Mouse (Mus musculus) adrenal gland, postnatal 4 days (tissue): Measurements from ENCODE around the gene Tmed9. TPM values are rescaled to one million over a fixed set of nuclear protein-coding genes. Genes with fewer than 3 reads are reported as not detected.
"Not testable (repeated sequence)": the region's sequence is repeated elsewhere in the genome, so short reads cannot be mapped to it uniquely, and the experiment has no call there.

Source experiments
- DNase-seq, 2 experiments: peaks; one replicate each; pipeline ENCODE4 v3.0.0; 2021 to 2022; ENCODE audit warnings: low spot score in 2 of 2, mixed read lengths in 2 of 2
- total RNA-seq, 2 experiments: library from RNA; stranded (reverse); gene quantifications; 2 replicates each; pipeline ENCODE4 v1.2.3; 2021

Tmed9 gene
- total RNA-seq, 2 experiments from 2014 or later: 167 to 169 TPM

GRCm38 (mm10) chr13:55601611-55602010 is 28.1 kb downstream of the Tmed9 start:
- DNase-seq: peak; percentile 42 to 63

GRCm38 (mm10) chr13:55604606-55605005 is 31.1 kb downstream of the Tmed9 start:
- DNase-seq: no peak

- DNase-seq: no peak
Observed at GRCm38 (mm10) chr13:55606899-55607623, 33.5 kb downstream of the Tmed9 start.

- no peak for DNase-seq
Observed at GRCm38 (mm10) chr13:55607624-55608006, 34.1 kb downstream of the Tmed9 start.

GRCm38 (mm10) chr13:55611996-55612395 is 38.5 kb downstream of the Tmed9 start:
- no peak for DNase-seq

- no peak for DNase-seq
Observed at GRCm38 (mm10) chr13:55613471-55613870, 39.9 kb downstream of the Tmed9 start.

GRCm38 (mm10) chr13:55619328-55619727 is 45.8 kb downstream of the Tmed9 start:
- no peak for DNase-seq

GRCm38 (mm10) chr13:55620275-55620674 is 46.7 kb downstream of the Tmed9 start:
- no peak for DNase-seq

GRCm38 (mm10) chr13:55622156-55622648 is 48.7 kb downstream of the Tmed9 start:
- DNase-seq: not testable (repeated sequence)

- DNase-seq: peak; percentile 52 to 80
Observed at GRCm38 (mm10) chr13:55622649-55623541, 49.4 kb downstream of the Tmed9 start, which contains the start of gene Caml. Gene Caml (plus strand): TSS chr13:55623005.

- peak; percentile 79 to 87 for DNase-seq
Observed at GRCm38 (mm10) chr13:55634639-55635127, 61.2 kb downstream of the Tmed9 start, which contains the start of gene Ddx46. Gene Ddx46 (plus strand): TSS chr13:55635027.

- DNase-seq: no peak
Observed at GRCm38 (mm10) chr13:55635146-55635571, 61.6 kb downstream of the Tmed9 start.

GRCm38 (mm10) chr13:55636185-55636983 is 62.9 kb downstream of the Tmed9 start:
- DNase-seq: no peak

- DNase-seq: peak; percentile 48 to 64
Observed at GRCm38 (mm10) chr13:55640480-55640879, 66.9 kb downstream of the Tmed9 start.

- DNase-seq: no peak
Observed at GRCm38 (mm10) chr13:55644525-55644924, 71.0 kb downstream of the Tmed9 start.

Other genes with a start within 250 kb of the Tmed9 start
- gene Mxd3, start 243.9 kb upstream of the Tmed9 start, total RNA-seq: 10 to 100 TPM; 16.2 to 18.0 TPM
- gene Lman2, start 210.9 kb upstream of the Tmed9 start, total RNA-seq: 100 to 1,000 TPM; 105 to 114 TPM
- gene Rgs14, start 204.0 kb upstream of the Tmed9 start, total RNA-seq: 1 to 10 TPM; 1.0 to 1.1 TPM
- gene Slc34a1, start 175.5 kb upstream of the Tmed9 start, total RNA-seq: 100 to 1,000 TPM in 1 of 2 experiments, 1 to 10 TPM in 1; 3.5 to 132 TPM
- not detected for gene Pfn3, start 158.5 kb upstream of the Tmed9 start, total RNA-seq
- gene F12, start 146.9 kb upstream of the Tmed9 start, total RNA-seq: 10 to 100 TPM in 1 of 2 experiments, 1 to 10 TPM in 1; 1.3 to 36.6 TPM
- 10 to 100 TPM; 54.3 to 56.7 TPM for gene Grk6, start 128.7 kb upstream of the Tmed9 start, total RNA-seq
- gene Prr7, start 109.5 kb upstream of the Tmed9 start, total RNA-seq: 1 to 10 TPM; 6.4 to 8.0 TPM
- 10 to 100 TPM; 56.4 to 75.6 TPM for gene Dbn1, start 85.6 kb upstream of the Tmed9 start, total RNA-seq
- gene Pdlim7, start 60.1 kb upstream of the Tmed9 start, total RNA-seq: 10 to 100 TPM; 44.5 to 47.1 TPM
- 1 to 10 TPM; 2.6 to 4.7 TPM for gene Dok3, start 44.4 kb upstream of the Tmed9 start, total RNA-seq
- 10 to 100 TPM; 54.0 to 57.4 TPM for gene Ddx41, start 37.1 kb upstream of the Tmed9 start, total RNA-seq
- 10 to 100 TPM; 61.6 to 76.7 TPM for gene Fam193b, start 2.6 kb upstream of the Tmed9 start, total RNA-seq
- gene B4galt7, start 26.2 kb downstream of the Tmed9 start, total RNA-seq: 10 to 100 TPM; 16.5 to 18.8 TPM
- 10 to 100 TPM; 40.7 to 41.4 TPM for gene Caml, start 49.3 kb downstream of the Tmed9 start, total RNA-seq
- 10 to 100 TPM; 57.1 to 57.2 TPM for gene Ddx46, start 61.3 kb downstream of the Tmed9 start, total RNA-seq
- gene B230219D22Rik, start 119.4 kb downstream of the Tmed9 start, total RNA-seq: 10 to 100 TPM; 64.5 to 66.0 TPM
- 10 to 100 TPM; 53.9 to 54.3 TPM for gene Txndc15, start 140.9 kb downstream of the Tmed9 start, total RNA-seq
- gene Pcbd2, start 153.6 kb downstream of the Tmed9 start, total RNA-seq: 10 to 100 TPM; 55.0 to 56.2 TPM
- under 1 TPM in 1 of 2 experiments, not detected in 1; 0.31 TPM for gene Catsper3, start 210.8 kb downstream of the Tmed9 start, total RNA-seq